Mouse (Mus musculus): ENCODE data around the gene Ceacam1. TPM values are rescaled to one million over a fixed set of nuclear protein-coding genes. Genes with fewer than 3 reads are reported as not detected.
"Not testable (repeated sequence)": the region's sequence is repeated elsewhere in the genome, so short reads cannot be mapped to it uniquely, and the experiment has no call there.

Gene Ceacam1
- polyA plus RNA-seq, 1 experiment, result 38.6 TPM

GRCm38 (mm10) chr7:25432381-25432780, 45.0 kb downstream of the Ceacam1 start:
- peaks cover 32% of the 10 kb centered on the region for H3K4me1 ChIP-seq (ENCODE audit: control insufficient read depth, insufficient read depth, low read length)
- 85% methylated on average over 6 of the region's 6 CpGs for WGBS
- no peak overlapping the region for H3K4me3 ChIP-seq (replicated peaks; ENCODE audit: extremely low read depth, low read depth, low read length)
- DNase-seq, result no peak
- no peak for TF ChIP-seq POLR2A (IDR thresholded peaks at IDR 0.05; ENCODE audit: borderline replicate concordance, extremely low read depth, low read depth, low read length)
- TF ChIP-seq CTCF (IDR thresholded peaks at IDR 0.05; ENCODE audit: insufficient read depth, low read length), result no peak

- Histone ChIP-seq H3K4me1 (ENCODE audit: control insufficient read depth, insufficient read depth, low read length) (peaks cover 21% of the 10 kb centered on the region), H3K4me3 (replicated peaks; ENCODE audit: extremely low read depth, low read depth, low read length) (no peak overlapping the region)
- TF ChIP-seq CTCF (IDR thresholded peaks at IDR 0.05; ENCODE audit: insufficient read depth, low read length) (no peak), POLR2A (IDR thresholded peaks at IDR 0.05; ENCODE audit: borderline replicate concordance, extremely low read depth, low read depth, low read length) (no peak)
- DNase-seq, result no peak
- WGBS, result 62% methylated on average over 4 of the region's 4 CpGs
These were observed 47.3 kb downstream of the Ceacam1 start for GRCm38 (mm10) chr7:25429886-25430784.

GRCm38 (mm10) chr7:25428321-25428720, 49.1 kb downstream of the Ceacam1 start:
- Histone ChIP-seq H3K4me3 (replicated peaks; ENCODE audit: extremely low read depth, low read depth, low read length) (no peak overlapping the region), H3K4me1 (ENCODE audit: control insufficient read depth, insufficient read depth, low read length) (peaks cover 4% of the 10 kb centered on the region)
- TF ChIP-seq POLR2A (IDR thresholded peaks at IDR 0.05; ENCODE audit: borderline replicate concordance, extremely low read depth, low read depth, low read length) (no peak), CTCF (IDR thresholded peaks at IDR 0.05; ENCODE audit: insufficient read depth, low read length) (no peak)
- 63% methylated on average over 3 of the region's 3 CpGs for whole genome bisulfite sequencing
- peak; percentile 11 for DNase-seq

- TF ChIP-seq POLR2A (IDR thresholded peaks at IDR 0.05; ENCODE audit: borderline replicate concordance, extremely low read depth, low read depth, low read length), result no peak
- no peak for TF ChIP-seq CTCF (IDR thresholded peaks at IDR 0.05; ENCODE audit: insufficient read depth, low read length)
- DNase-seq, result no peak
- peaks cover 2% of the 10 kb centered on the region for H3K4me1 ChIP-seq (ENCODE audit: control insufficient read depth, insufficient read depth, low read length)
- 80% methylated on average over 5 of the region's 5 CpGs for WGBS
- H3K4me3 ChIP-seq (replicated peaks; ENCODE audit: extremely low read depth, low read depth, low read length), result no peak overlapping the region
These were observed 50.3 kb downstream of the Ceacam1 start for GRCm38 (mm10) chr7:25427144-25427543.

GRCm38 (mm10) chr7:25426380-25426779, 51.0 kb downstream of the Ceacam1 start:
- not testable (repeated sequence) for DNase-seq; H3K4me1 ChIP-seq (ENCODE audit: control insufficient read depth, insufficient read depth, low read length); H3K4me3 ChIP-seq (replicated peaks; ENCODE audit: extremely low read depth, low read depth, low read length)
- 93% methylated on average over 4 of the region's 4 CpGs for WGBS

- Histone ChIP-seq H3K4me1 (ENCODE audit: control insufficient read depth, insufficient read depth, low read length) (no peaks in the 10 kb centered on the region), H3K4me3 (replicated peaks; ENCODE audit: extremely low read depth, low read depth, low read length) (no peak overlapping the region)
- WGBS, result 33% methylated on average over 4 of the region's 4 CpGs
- no peak for TF ChIP-seq POLR2A (IDR thresholded peaks at IDR 0.05; ENCODE audit: borderline replicate concordance, extremely low read depth, low read depth, low read length)
- TF ChIP-seq CTCF (IDR thresholded peaks at IDR 0.05; ENCODE audit: insufficient read depth, low read length), result peak; percentile 64
- peak; percentile 82 for DNase-seq
These were observed 53.0 kb downstream of the Ceacam1 start for GRCm38 (mm10) chr7:25424429-25424828.

- no peak for TF ChIP-seq POLR2A (IDR thresholded peaks at IDR 0.05; ENCODE audit: borderline replicate concordance, extremely low read depth, low read depth, low read length)
- Histone ChIP-seq H3K4me1 (ENCODE audit: control insufficient read depth, insufficient read depth, low read length) (no peaks in the 10 kb centered on the region), H3K4me3 (replicated peaks; ENCODE audit: extremely low read depth, low read depth, low read length) (no peak overlapping the region)
- WGBS, result 82% methylated on average over 16 of the region's 16 CpGs
- DNase-seq, result peak; percentile 2
These were observed 55.0 kb downstream of the Ceacam1 start for GRCm38 (mm10) chr7:25422286-25422841.

- H3K4me1 ChIP-seq (ENCODE audit: control insufficient read depth, insufficient read depth, low read length), result no peaks in the 10 kb centered on the region
- no peak for DNase-seq
- peak; percentile 33; the same call in 1 of the 2 replicates for TF ChIP-seq POLR2A (IDR thresholded peaks at IDR 0.05; ENCODE audit: borderline replicate concordance, extremely low read depth, low read depth, low read length)
- TF ChIP-seq CTCF (IDR thresholded peaks at IDR 0.05; ENCODE audit: insufficient read depth, low read length), result no peak
- 58% methylated on average over 4 of the region's 4 CpGs for WGBS
- no peak overlapping the region for H3K4me3 ChIP-seq (replicated peaks; ENCODE audit: extremely low read depth, low read depth, low read length)
These were observed 57.5 kb downstream of the Ceacam1 start for GRCm38 (mm10) chr7:25419943-25420342.

- 78% methylated on average over 8 of the region's 8 CpGs for WGBS
- DNase-seq, result no peak
- no peak for TF ChIP-seq POLR2A (IDR thresholded peaks at IDR 0.05; ENCODE audit: borderline replicate concordance, extremely low read depth, low read depth, low read length)
- TF ChIP-seq CTCF (IDR thresholded peaks at IDR 0.05; ENCODE audit: insufficient read depth, low read length), result no peak
- Histone ChIP-seq H3K4me3 (replicated peaks; ENCODE audit: extremely low read depth, low read depth, low read length) (no peak overlapping the region), H3K4me1 (ENCODE audit: control insufficient read depth, insufficient read depth, low read length) (no peaks in the 10 kb centered on the region)
These were observed 57.9 kb downstream of the Ceacam1 start for GRCm38 (mm10) chr7:25419536-25419935.

- no peak for TF ChIP-seq POLR2A (IDR thresholded peaks at IDR 0.05; ENCODE audit: borderline replicate concordance, extremely low read depth, low read depth, low read length)
- TF ChIP-seq CTCF (IDR thresholded peaks at IDR 0.05; ENCODE audit: insufficient read depth, low read length), result peak; percentile 57
- WGBS, result 86% methylated on average over 1 of the region's 1 CpGs
- Histone ChIP-seq H3K4me1 (ENCODE audit: control insufficient read depth, insufficient read depth, low read length) (no peaks in the 10 kb centered on the region), H3K4me3 (replicated peaks; ENCODE audit: extremely low read depth, low read depth, low read length) (no peak overlapping the region)
- DNase-seq, result no peak
These were observed 59.8 kb downstream of the Ceacam1 start for GRCm38 (mm10) chr7:25417597-25417996.

Measured in lung, adult 2 months (tissue).